Mouse (Mus musculus) lung, postnatal 0 days (tissue): ENCODE data around the gene Mtmr4.

Source experiments
- CTCF ChIP-seq: IDR thresholded peaks from 2 replicates; pipeline ENCODE4 v1.5.1; 2016; ENCODE audit warnings: antibody characterized with exemption, mild to moderate bottlenecking
- EP300 ChIP-seq: IDR thresholded peaks from 2 replicates; pipeline ENCODE4 v1.6.1; 2016; ENCODE audit warnings: antibody characterized with exemption, mild to moderate bottlenecking, control low read depth

DNA sequence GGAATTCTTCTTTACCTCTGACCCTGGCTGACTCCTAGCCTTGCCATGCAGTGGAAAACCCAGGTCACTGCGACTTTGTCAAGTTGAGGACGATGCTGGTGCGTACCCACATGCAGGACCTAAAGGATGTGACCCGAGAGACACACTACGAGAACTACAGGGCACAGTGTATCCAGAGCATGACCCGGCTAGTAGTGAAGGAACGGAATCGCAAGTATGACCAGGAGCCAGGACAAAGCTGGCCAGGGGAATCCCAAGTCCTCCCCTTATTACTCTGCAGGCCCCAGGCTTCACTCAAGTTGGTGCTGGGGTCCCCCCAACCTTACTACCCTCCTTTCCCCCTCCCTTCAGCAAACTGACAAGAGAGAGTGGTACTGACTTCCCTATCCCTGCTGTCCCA lies 2.4 kb upstream of the Mtmr4 start:
- TF ChIP-seq CTCF (no peak), EP300 (no peak)
